Mouse (Mus musculus) activated CD4-positive, CD25-positive, alpha-beta regulatory T cell (primary cell): ENCODE measurements around the gene Hao2. TPM values are rescaled to one million over a fixed set of nuclear protein-coding genes. Genes with fewer than 3 reads are reported as not detected.

Source experiments
- polyA plus RNA-seq, 2 experiments: library from polyadenylated mRNA; unstranded; fragments of 100-300 nt; shearing (Covaris generic); gene quantifications; one replicate each; pipeline ENCODE4 v1.2.1; 2017

The Hao2 gene
- not detected for polyA plus RNA-seq

GRCm38 (mm10) chr3:98893057-98893772, at the start of gene Hao2:
Gene Hao2, minus strand, starts transcription at chr3:98893239.

DNA sequence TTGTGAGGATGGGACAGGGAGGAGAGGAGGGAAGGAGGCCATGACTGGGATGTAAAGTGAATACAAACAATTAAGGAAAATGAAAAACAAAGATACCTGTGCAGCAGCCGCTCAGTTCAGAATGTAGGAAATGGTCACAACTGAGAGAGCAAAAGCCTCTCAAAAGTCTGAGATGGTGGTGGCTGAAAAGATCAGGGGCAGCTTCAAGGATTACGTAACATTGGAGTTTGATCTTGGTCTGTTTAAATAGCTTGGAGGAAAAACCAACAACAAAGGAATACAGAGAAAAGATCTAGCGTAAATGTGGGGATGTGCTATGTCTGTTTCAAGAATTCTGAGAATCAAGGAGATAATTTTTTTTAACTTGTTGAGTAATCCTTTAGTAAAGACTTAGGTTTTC, 33.5 kb downstream of the Hao2 start, which contains the start of gene Hsd3b1:
TSS of gene Hsd3b1 (minus strand) at position 219 of the 400 bp plus-strand sequence.

Other genes with a start within 250 kb of the Hao2 start
- under 1 TPM in 1 of 2 experiments, not detected in 1; 0.31 TPM for gene Hsd3b2, start 168.7 kb downstream of the Hao2 start, polyA plus RNA-seq
- gene Hsd3b3, start 130.1 kb downstream of the Hao2 start, polyA plus RNA-seq: under 1 TPM in 1 of 2 experiments, not detected in 1; 0.32 TPM
- gene Hsd3b6, start 78.8 kb downstream of the Hao2 start, polyA plus RNA-seq: not detected
- gene Hsd3b1, start 33.4 kb downstream of the Hao2 start, polyA plus RNA-seq: not detected
- gene Wars2, start 247.8 kb upstream of the Hao2 start, polyA plus RNA-seq: 1 to 10 TPM; 1.3 to 4.3 TPM